Mouse (Mus musculus): ENCODE measurements at regions not wholly inside any gene's neighbourhood (a gene's known extent, or its start where the extent isn't known, plus 50 kb on each side); places are given as distances from the start of the nearest gene placed in this dataset.

DNA sequence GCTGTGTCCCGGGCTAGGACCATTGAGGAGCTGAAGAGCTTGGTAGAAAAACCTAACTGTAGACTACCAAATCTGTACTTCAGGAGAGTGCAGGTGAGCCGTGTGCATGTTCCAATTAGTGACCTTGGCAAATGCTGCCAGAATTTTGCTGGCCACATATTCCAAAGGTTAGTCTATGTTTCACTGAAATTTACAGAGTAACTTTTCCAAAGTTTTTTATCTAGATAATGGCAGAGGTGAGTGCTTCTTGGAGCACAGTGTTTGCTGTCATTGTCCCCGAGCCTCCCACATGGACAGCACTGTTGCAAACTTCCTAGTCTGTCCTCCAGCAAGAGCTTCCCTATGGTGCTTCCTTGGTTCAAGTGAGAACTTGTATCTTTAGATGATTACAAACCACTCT lies 232.5 kb downstream of the Foxa2 start:
- no peak for DNase-seq (ENCODE audit: extremely low spot score in 1 of 2, low spot score in 1 of 2)

DNA sequence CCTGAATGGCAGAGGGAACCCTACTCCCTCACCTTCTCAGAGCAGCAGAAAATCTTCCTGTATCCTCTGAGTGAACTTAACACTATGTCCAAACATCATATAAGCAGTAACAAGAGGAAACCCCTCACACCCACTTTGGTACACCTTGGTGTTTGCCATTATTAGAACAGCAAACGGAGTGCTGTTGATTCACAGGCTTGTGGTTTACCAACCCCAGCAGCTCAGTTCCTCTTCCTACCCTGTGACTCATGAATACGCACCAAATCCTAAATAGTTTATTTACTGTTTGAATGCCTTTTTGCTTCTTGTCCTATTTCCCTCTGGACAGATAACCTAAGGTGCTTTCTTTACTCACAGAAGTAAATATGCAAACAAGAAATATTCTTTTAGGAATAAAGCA lies 233.3 kb downstream of the Foxa2 start:
- no peak for DNase-seq (ENCODE audit: extremely low spot score in 1 of 2, low spot score in 1 of 2)

DNA sequence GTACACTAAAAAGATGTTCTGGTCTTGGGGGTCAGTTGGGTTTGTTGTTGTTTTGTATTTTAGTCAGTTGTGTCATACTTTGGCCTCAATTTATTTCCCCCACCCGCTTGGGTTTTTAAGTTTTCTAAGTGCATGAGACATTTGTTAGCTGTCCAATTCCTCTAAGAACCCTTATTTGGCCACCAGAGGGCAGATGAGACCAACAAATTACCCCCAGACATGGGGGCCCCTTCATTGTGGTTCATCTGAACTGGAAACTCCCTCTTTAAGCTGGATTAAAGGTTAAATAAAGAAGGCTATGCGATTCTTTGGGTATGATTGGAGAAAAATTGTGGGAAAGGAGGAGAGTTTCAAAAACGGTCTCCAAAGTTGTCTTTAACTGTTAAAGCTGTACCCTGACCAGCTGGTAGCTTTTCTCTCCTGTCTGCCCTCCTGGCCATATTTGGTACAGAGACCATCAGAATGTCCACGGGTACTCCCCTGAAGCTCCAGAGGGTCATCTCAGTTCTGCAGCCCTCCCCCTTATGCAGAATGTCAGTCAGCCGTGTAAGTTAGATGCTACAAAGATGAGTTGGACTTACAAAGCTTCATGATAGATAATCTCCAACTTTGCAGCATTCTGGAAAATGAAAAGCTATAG lies 238.6 kb downstream of the Foxa2 start:
- peak; percentile 16 to 79 for DNase-seq (ENCODE audit: extremely low spot score in 1 of 2, low spot score in 1 of 2)

DNA sequence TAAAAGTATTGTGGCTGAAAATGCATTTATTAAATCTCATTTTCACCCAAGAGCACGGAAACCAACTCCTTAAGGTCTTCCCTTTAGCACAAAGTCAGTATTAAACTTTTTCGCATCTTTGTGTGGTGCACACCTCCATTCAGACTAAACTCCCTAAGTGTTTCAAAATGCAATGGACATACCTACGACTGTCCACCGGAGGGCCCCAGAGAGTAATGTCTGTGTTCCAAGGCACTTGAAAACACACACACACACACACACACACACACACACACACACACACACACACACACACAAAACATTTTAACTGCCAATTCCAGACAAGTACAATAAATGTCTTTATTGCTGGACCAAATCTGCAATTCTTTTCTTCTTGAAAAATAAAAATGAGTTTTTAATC lies 243.7 kb downstream of the Foxa2 start:
- DNase-seq (ENCODE audit: extremely low spot score in 1 of 2, low spot score in 1 of 2) = peak in 1 of 2 experiments; percentile 56

DNA sequence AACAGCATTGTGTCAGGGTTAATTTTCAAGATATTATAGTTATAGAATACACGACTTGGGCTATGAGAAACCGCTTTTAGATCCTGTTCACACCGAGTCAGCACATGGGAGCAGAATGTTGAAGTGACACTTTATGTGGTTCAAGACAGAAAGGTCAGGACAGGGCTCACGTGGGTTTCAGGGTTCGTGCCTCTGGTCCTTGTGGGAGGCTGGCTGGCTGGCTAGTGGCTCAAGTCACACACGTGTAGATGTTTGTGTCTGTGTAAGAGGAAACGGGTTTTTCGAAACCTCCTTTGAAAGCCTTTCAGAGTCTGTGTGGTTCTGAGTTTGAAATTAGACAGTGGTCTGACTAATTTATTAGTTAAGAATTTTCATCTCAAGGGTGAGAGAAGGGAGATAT lies 255.3 kb downstream of the Foxa2 start:
- no peak for DNase-seq (ENCODE audit: extremely low spot score in 1 of 2, low spot score in 1 of 2)

DNA sequence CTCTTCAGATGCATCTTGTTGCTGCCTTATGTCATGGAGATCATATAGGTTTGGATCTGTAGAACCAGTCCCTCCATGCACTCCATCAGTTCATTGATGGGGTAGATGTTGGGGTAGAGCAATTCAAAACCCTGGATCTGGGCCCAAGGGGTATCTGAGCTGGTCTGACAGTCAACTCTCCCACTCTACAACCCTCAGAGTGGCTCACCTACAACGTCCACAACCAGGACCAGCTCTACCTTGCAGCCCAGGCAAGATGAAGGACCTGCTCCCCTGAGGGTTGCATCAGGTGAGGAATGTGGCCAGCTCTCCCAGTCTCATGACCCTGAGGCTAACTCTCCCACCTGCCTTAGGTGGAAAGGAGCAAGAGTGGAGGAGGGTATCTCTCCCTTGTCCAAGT lies 256.9 kb downstream of the Foxa2 start:
- no peak for DNase-seq (ENCODE audit: extremely low spot score in 1 of 2, low spot score in 1 of 2)

DNA sequence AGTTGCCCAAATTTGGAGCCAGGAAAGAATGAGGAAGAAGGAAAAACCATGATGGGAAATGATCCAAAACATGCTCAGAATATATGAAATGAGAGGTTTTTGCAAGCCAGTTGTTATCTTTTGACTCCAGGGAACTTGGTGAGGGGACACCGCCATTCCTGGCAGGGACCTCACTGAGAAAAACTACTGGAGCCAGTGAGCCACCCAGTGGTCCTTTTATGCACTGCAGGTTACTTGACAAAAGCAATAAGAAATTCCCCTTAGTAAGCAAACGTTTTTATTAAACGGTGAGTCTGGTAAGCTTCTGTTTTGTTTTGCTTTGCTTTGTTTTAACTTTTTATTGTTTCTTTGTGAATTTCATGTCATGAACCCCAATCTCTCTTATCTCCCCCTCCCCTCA lies 257.5 kb downstream of the Foxa2 start:
- DNase-seq (ENCODE audit: extremely low spot score in 1 of 2, low spot score in 1 of 2) = peak in 1 of 2 experiments; percentile 87

DNA sequence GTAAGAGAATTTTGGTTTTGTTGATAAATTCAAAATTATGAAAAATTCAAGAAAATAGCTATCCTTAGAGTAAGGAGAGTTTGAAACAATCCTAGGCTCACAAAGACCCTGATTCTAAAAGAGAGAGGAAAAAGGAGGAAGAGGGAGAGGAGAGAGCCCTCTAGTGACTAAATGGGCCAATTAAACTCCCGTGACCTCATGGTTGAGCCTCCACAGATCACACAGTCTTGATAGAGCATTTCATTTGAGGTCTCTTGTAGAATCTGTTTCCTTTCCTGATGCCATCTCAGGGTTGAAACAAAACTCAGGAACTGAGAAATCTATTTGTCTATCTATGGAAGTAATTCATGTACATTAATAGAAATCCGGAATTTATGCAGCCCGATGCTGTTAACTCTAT lies 258.8 kb downstream of the Foxa2 start:
- DNase-seq (ENCODE audit: extremely low spot score in 1 of 2, low spot score in 1 of 2) = peak in 1 of 2 experiments; percentile 23

DNA sequence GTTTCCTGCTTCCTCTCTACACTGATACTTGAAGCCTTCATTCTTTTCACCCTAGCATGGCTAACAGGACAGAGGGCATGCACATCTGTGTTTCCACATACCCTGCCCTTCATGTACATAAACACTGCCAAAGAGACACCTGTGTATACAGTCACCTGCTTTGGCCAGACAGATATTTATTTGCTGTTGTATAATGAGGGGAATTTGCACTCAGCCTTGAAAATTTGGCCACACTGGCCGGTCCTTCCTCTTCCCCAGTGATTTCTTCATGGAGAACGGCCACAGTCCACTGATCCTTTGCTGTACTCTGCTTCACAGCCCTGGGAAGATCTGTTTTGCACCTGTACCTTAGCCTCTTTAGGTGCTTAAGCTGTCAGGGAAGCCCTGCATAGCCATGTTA lies 264.3 kb downstream of the Foxa2 start:
- no peak for DNase-seq (ENCODE audit: extremely low spot score in 1 of 2, low spot score in 1 of 2)

DNA sequence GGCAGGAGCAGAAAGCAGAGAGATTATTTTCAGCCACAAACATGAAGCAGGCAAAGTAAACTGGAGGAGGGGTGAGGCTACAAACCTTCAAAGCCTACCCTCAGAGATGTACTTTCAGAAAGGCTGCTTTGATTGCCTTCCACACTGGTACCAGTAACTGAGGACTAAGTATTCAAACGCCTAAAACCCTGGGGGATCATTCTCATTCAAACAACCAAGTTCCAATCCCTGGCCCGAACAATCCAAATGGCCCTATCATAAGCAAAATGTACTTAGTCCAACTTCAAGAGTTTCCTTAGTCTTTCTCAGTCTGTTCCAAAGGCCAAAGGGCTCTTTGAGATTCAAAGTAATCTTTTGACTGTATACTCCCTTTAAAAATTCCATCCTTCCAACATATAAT lies 270.5 kb downstream of the Foxa2 start:
- no peak for DNase-seq (ENCODE audit: extremely low spot score in 1 of 2, low spot score in 1 of 2)

DNA sequence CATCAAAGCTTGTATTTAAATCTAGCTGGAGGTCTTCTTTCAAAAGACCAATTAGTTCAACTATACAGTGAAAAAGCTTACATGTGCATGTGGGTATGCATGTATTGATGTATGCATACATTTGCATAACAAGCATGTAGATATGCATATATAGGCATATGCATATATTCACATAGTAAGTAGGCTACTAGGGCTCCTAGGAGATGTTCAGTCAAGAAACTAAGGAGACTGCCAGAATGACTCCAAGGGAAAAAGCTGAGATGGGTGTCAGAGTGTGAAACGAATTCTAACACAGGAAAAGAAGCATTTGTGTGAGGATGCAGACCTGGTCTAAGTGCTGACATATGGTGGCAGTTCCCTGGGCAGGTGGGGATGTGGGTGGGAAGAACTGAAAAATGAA lies 274.2 kb downstream of the Foxa2 start:
- DNase-seq (ENCODE audit: extremely low spot score in 1 of 2, low spot score in 1 of 2) = peak in 1 of 2 experiments; percentile 12

DNA sequence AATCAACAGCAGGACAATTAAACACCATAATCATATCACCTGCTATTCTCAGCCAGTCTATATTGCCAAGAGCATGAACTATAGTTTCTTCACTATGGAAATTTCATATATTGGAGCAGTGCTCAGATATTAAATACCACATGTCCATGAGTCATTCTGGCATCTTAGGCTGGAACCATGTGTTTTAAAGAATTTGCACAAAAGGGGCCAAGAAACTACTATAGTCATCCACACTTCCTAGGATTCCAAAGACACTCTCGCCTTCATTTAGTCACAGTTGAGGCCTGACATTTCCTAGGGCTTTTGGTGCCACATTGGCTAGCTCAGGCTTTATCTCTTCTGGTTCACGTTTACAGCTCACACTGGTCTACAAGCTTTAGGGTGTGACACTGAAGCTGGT lies 293.7 kb downstream of the Foxa2 start:
- peak in 1 of 2 experiments; percentile 7 for DNase-seq (ENCODE audit: extremely low spot score in 1 of 2, low spot score in 1 of 2)

DNA sequence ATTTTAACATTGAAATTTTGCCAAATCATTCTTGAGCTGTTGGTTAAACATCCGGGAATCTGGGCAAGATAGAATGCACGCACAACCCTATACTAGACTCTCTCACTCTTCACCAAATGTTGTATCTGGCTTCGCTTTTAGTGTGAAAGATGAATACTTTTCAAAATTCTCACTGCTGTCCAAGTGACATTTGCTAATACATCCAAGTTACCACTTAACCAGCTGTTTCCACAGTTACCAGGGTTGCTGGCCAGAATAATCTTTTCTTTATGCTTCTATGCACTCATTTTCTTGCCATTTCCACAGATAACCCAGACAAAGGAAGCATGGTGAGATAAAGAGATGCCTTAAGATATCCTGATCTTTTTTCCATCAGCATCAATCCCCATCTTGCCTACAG lies 294.9 kb downstream of the Foxa2 start:
- DNase-seq (ENCODE audit: extremely low spot score in 1 of 2, low spot score in 1 of 2) = peak in 1 of 2 experiments; percentile 13

DNA sequence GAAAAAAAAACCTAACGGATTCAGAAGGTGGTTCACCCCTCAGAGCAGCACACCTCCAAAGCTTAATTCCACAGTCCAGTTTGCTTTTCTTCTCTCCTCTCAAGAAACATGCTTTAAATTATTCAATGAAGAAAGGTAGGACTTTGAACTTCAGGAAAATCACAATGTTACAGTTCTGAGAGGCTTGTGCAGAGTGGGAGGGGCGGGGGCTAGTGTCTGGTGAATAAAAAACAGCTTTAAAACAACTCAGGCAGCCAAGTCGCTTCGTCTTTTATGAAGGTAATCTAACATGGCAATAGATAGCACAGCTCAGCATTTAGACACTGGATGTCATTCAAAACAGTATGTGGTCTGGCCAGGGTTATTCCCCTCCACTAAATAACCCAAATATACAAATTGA lies 298.8 kb downstream of the Foxa2 start:
- no peak for DNase-seq (ENCODE audit: extremely low spot score in 1 of 2, low spot score in 1 of 2)

DNA sequence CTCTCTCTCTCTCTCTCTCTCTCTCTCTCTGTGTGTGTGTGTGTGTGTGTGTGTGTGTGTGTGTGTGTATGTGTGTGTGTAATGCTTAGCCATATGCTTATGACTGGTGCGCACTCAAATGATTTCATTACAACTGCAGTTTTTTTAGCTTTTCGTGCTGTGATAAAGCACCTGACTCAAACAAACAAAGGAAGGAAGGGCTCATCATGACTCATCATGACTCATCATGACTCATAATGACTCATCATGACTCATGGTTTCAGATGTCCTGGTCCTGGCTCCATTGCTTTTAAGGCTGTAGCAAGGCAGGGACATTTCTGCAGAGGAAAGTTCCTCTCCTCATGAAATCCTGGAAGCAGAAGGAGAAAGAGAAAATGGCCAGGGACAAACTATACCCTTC lies 302.9 kb downstream of the Foxa2 start:
- peak in 1 of 2 experiments; percentile 23 for DNase-seq (ENCODE audit: extremely low spot score in 1 of 2, low spot score in 1 of 2)

DNA sequence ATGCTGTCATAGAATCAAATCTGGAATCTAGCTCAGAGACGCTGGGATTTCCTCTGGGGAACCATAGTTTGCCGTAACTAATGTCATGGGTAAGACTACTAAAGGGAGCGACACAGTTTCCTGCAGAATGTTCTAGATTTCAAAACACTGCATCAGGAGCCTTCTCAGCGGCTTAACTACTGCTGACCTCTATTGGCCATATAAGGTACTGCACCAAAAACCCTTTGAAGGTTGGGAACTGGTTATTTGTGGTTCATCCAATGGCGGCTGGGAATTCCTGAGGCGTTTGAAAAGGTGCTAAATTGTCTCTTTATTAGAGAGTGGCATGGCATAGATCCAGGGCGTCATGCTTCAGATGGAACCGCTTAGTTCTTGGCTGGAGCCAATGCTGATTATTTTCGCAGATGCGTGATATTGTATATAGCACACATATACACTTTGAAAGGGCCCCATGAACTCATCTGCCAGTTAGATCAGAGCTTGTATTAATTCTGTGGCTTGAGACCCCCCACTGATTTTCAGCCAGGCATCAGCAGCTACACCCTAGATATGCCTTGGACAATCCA lies 308.4 kb downstream of the Foxa2 start:
- DNase-seq (ENCODE audit: extremely low spot score in 1 of 2, low spot score in 1 of 2) = peak; percentile 13 to 83

DNA sequence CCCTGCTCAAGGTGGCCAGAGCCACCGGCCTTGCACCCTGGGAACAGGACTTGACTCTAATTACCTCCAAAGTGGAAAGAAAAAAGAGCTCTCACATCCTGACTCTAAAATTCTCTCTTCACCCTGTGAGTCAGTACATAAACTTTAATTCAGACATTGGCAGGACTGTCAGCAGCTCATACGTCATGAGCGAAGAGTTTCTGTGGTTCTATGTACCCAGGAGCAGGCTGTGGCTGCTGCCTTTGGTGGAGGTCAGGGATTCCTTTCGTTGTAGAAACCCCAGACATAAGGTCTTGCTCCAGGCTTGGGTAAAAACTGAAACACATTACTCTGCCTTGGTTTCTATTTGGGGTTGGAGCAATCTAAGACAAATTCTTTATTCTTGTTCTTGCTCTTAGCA lies 319.4 kb downstream of the Foxa2 start:
- DNase-seq (ENCODE audit: extremely low spot score in 1 of 2, low spot score in 1 of 2) = no peak

DNA sequence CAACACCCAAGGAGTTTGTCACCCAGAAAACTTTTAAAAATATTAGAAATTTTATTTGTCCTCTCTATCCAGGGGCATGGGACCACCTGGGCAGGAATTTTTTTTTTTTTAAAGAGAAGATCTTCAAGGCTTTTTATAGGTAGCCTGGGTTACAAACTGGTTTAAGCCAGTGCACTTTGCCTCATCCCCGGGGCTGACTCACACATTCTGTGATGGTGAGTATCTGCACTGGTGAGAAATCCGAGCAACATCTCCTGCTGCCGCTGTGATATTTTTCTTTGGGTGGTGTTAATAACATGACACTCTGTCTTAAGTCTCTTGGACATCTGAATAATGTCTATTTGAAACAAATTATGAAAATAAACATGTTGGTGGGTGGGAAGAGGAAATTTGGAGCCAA lies 327.8 kb downstream of the Foxa2 start:
- no peak for DNase-seq (ENCODE audit: extremely low spot score in 1 of 2, low spot score in 1 of 2)

DNA sequence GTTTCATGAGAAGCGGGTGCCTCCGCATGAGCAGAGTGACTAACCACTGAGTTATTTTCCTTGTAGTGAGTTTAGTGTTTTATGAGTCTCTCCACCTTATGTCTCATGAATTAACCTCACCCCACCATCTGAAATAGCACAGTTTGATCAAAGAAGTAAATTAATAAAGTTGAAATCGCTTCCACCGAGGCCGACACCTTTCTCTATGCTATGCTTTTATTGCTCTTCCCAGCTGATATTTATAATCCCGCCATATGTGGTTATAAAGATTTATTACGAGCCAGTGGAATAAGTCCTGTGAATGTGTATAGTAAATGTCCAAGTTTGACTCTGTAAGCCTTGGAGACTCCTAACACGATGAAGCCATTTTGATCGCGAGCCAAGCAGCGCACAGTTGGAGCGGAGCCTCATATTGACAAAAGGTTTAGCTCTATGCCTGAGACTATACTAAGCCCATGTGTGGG lies 329.3 kb downstream of the Foxa2 start:
- no peak for DNase-seq (ENCODE audit: extremely low spot score in 1 of 2, low spot score in 1 of 2)

DNA sequence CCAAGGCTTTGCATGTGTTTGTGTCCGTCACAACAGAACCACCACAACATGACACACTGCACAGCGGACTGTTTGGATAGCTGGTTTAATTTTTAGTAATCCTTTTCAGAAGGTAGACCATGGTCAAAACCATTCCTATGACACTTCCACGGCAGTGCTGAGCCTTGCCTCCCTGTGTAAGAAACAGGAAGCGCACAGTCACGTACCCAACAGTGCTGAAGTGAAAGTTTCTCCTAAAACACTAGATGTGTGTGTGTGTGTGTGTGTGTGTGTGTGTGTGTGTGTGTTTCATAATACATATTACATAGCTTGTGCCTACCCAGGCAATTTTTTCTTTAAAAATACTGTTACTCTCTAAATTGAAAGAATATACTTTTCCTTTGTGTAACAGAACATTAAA lies 331.0 kb downstream of the Foxa2 start:
- DNase-seq (ENCODE audit: extremely low spot score in 1 of 2, low spot score in 1 of 2) = no peak

DNA sequence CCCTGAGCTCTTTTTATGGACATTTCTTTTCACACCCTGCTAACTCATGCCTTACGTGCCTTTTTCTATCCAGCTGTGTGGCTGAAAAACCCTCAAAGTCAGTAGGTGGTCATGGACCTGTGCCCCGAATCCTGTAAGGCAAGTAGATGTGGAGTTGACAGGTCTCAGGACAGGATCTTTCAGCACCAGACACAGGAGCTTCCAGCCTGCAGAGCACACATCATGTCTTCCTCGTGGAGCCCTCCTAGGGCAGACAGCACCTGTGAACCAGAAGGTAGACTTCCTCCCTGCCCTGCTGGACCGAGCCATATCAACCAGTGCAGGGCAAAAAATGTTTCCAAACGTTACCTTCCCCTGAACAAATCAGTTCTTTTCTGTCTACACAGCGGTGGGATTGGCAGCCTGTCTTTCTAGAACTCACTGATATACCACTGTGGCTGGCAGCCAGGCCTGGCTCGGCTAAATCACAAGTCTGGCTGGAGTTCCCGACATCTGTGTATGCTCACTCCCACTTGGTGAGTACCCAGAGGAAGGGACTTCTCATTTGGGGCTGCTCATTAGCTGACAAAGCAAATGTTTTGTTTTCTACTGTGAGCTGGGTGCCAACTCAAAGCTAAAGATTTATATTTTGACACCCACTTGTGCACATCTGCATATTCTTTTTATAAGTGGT lies 336.0 kb downstream of the Foxa2 start:
- no peak for DNase-seq (ENCODE audit: extremely low spot score in 1 of 2, low spot score in 1 of 2)

DNA sequence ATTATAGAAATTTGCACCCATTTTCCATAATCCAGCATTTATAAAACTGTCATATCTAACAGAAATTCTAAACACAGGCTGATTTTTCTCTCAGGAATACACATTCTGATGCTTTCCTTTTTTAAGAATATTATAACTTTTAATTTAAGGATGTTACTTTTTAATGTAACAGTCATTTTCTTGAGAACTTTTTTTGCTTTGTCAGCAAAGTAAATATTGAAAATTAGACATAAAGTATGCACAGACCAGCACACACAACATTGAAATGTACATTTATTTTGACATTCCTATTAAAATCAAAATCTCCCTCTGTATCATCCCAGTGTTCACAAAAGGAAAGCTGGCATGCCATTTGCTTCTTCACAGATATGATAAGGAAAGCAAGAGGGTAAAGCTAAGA lies 337.0 kb downstream of the Foxa2 start:
- no peak for DNase-seq (ENCODE audit: extremely low spot score in 1 of 2, low spot score in 1 of 2)
